Mouse (Mus musculus): ENCODE data around the gene Hagh.

- no peak for TF ChIP-seq CTCF (IDR thresholded peaks at IDR 0.05; ENCODE audit: borderline replicate concordance, insufficient read depth, low read depth, low read length)
- no peak for TF ChIP-seq POLR2A (IDR thresholded peaks at IDR 0.05; ENCODE audit: borderline replicate concordance, insufficient read depth, low read length)
Observed at GRCm38 (mm10) chr17:24899153-24899552, 59.2 kb downstream of the Hagh start.
